Mouse (Mus musculus) CH12.LX (cell line): Measurements from ENCODE around the gene Gars. TPM values are rescaled to one million over a fixed set of nuclear protein-coding genes. Genes with fewer than 3 reads are reported as not detected.
A peak's percentile ranks its signal among the peaks of the same experiment; 100 is the strongest.

Source experiments
- DNase-seq: peaks from one replicate; pipeline ENCODE4 v3.0.0-alpha.2; 2013; ENCODE audit errors: extremely low read depth
- H3K27ac ChIP-seq: 2 replicates; pipeline ENCODE4 v1.5.1; 2012; ENCODE audit warnings: low read depth, mild to moderate bottlenecking, control low read depth, moderate library complexity; ENCODE audit not compliant: insufficient read depth
- H3K27me3 ChIP-seq: replicated peaks from 2 replicates; pipeline ENCODE3; 2012; ENCODE audit warnings: inconsistent platforms
- H3K36me3 ChIP-seq, 2 experiments: replicated peaks in 1 of 2; 2 replicates each; pipeline versions ENCODE3 to v1.6.1; 2012; ENCODE audit warnings: inconsistent platforms in 1 of 2, low read length in 1 of 2, mild to moderate bottlenecking in 1 of 2, mixed read lengths in 1 of 2, moderate library complexity in 1 of 2; ENCODE audit not compliant: control insufficient read depth in 1 of 2, insufficient read depth in 1 of 2
- H3K4me1 ChIP-seq, 2 experiments: 2 replicates each; pipeline ENCODE4 v1.6.1; 2012; ENCODE audit warnings: inconsistent platforms in 1 of 2, moderate library complexity in 1 of 2; ENCODE audit not compliant: insufficient read depth in 2 of 2, control insufficient read depth in 1 of 2
- H3K4me2 ChIP-seq: 2 replicates; pipeline ENCODE4 v1.6.1; 2012; ENCODE audit warnings: low read depth, mild to moderate bottlenecking, control low read depth; ENCODE audit not compliant: poor library complexity, insufficient read depth, severe bottlenecking
- H3K4me3 ChIP-seq, 3 experiments: fragments of 150-350 bp in 1 of 3; sonication (generic) in 1 of 3; replicated peaks in 1 of 3; 2 replicates each; pipeline versions ENCODE3 to v1.5.1; 2011 to 2012; ENCODE audit warnings: low read depth in 2 of 3, low read length in 2 of 3, mild to moderate bottlenecking in 2 of 3, moderate library complexity in 2 of 3, control low read depth in 1 of 3, improper control_type of control experiment in 1 of 3, inconsistent platforms in 1 of 3, mixed read lengths in 1 of 3; ENCODE audit not compliant: poor library complexity in 1 of 3
- H3K79me2 ChIP-seq: replicated peaks from 2 replicates; pipeline ENCODE4 v1.6.1; 2012; ENCODE audit warnings: mild to moderate bottlenecking, moderate library complexity; ENCODE audit not compliant: control insufficient read depth, poor library complexity, insufficient read depth, severe bottlenecking; ENCODE audit errors: extremely low read depth
- H3K9ac ChIP-seq: 2 replicates; pipeline ENCODE4 v1.6.1; 2012; ENCODE audit warnings: low read depth, mild to moderate bottlenecking, control low read depth, moderate library complexity; ENCODE audit not compliant: insufficient read depth
- H3K9me3 ChIP-seq: replicated peaks from 2 replicates; pipeline ENCODE3; 2012; ENCODE audit warnings: low read length, inconsistent platforms, mixed read lengths
- BHLHE40 ChIP-seq: IDR thresholded peaks from 2 replicates; pipeline ENCODE4 v1.6.1; 2011; ENCODE audit warnings: mild to moderate bottlenecking, low read depth, low read length, improper control_type of control experiment
- CTCF ChIP-seq, 2 experiments: IDR thresholded peaks in 1 of 2; conservative IDR thresholded peaks in 1 of 2; 2 replicates each; pipeline ENCODE4 v1.5.1; 2011 to 2012; ENCODE audit warnings: low read depth in 2 of 2, low read length in 2 of 2, improper control_type of control experiment in 1 of 2, inconsistent platforms in 1 of 2, mild to moderate bottlenecking in 1 of 2, moderate library complexity in 1 of 2
- E2F4 ChIP-seq: IDR thresholded peaks from 2 replicates; pipeline ENCODE4 v1.6.1; 2011; ENCODE audit warnings: low read depth, low read length, improper control_type of control experiment; ENCODE audit not compliant: insufficient replicate concordance
- ELF1 ChIP-seq: IDR thresholded peaks from 2 replicates; pipeline ENCODE4 v1.6.1; 2014; ENCODE audit warnings: low read depth, mild to moderate bottlenecking, inconsistent platforms, low read length, improper control_type of control experiment
- EP300 ChIP-seq: IDR thresholded peaks from 2 replicates; pipeline ENCODE4 v1.6.1; 2011; ENCODE audit warnings: low read length, improper control_type of control experiment
- ETS1 ChIP-seq: conservative IDR thresholded peaks from 2 replicates; pipeline ENCODE4 v1.6.1; 2012; ENCODE audit warnings: low read depth, mild to moderate bottlenecking, inconsistent platforms, low read length, improper control_type of control experiment, moderate library complexity
- GABPA ChIP-seq: IDR thresholded peaks from 2 replicates; pipeline ENCODE4 v1.6.1; 2012; ENCODE audit warnings: low read depth, low read length, improper control_type of control experiment, inconsistent platforms; ENCODE audit not compliant: insufficient replicate concordance
- HCFC1 ChIP-seq: IDR thresholded peaks from 2 replicates; pipeline ENCODE4 v1.6.1; 2012; ENCODE audit warnings: low read depth, mild to moderate bottlenecking, inconsistent platforms, low read length, improper control_type of control experiment
- IRF4 ChIP-seq: IDR thresholded peaks from 2 replicates; pipeline ENCODE4 v1.6.1; 2014; ENCODE audit warnings: low read depth, mild to moderate bottlenecking, inconsistent platforms, low read length, improper control_type of control experiment
- JUN ChIP-seq: IDR thresholded peaks from 2 replicates; pipeline ENCODE4 v1.6.1; 2011; ENCODE audit warnings: low read depth, mild to moderate bottlenecking, low read length, improper control_type of control experiment, moderate library complexity; ENCODE audit not compliant: insufficient read depth
- JUND ChIP-seq: conservative IDR thresholded peaks from 2 replicates; pipeline ENCODE4 v1.6.1; 2011; ENCODE audit warnings: low read depth, low read length, improper control_type of control experiment
- KAT2A ChIP-seq: IDR thresholded peaks from 2 replicates; pipeline ENCODE4 v1.6.1; 2012; ENCODE audit warnings: low read length, improper control_type of control experiment, inconsistent platforms; ENCODE audit not compliant: insufficient replicate concordance
- MAFK ChIP-seq: IDR thresholded peaks from 2 replicates; pipeline ENCODE4 v1.6.1; 2011; ENCODE audit warnings: low read length, improper control_type of control experiment; ENCODE audit not compliant: insufficient replicate concordance
- MAX ChIP-seq: IDR thresholded peaks from 2 replicates; pipeline ENCODE4 v1.6.1; 2011; ENCODE audit warnings: low read length, improper control_type of control experiment
- MAZ ChIP-seq: IDR thresholded peaks from 2 replicates; pipeline ENCODE4 v1.6.1; 2012; ENCODE audit warnings: low read depth, mild to moderate bottlenecking, inconsistent platforms, low read length, improper control_type of control experiment, moderate library complexity
- MEF2A ChIP-seq: IDR thresholded peaks from 2 replicates; pipeline ENCODE4 v1.6.1; 2014; ENCODE audit warnings: low read depth, mild to moderate bottlenecking, inconsistent platforms, low read length, improper control_type of control experiment, borderline replicate concordance
- MXI1 ChIP-seq: IDR thresholded peaks from 2 replicates; pipeline ENCODE4 v1.6.1; 2011; ENCODE audit warnings: mild to moderate bottlenecking, low read depth, low read length, improper control_type of control experiment
- MYC ChIP-seq: IDR thresholded peaks from 2 replicates; pipeline ENCODE4 v1.6.1; 2011; ENCODE audit warnings: low read depth, mild to moderate bottlenecking, improper control_type of control experiment, low read length
- NELFE ChIP-seq: IDR thresholded peaks from 2 replicates; pipeline ENCODE4 v1.6.1; 2011; ENCODE audit warnings: low read depth, low read length, improper control_type of control experiment
- NRF1 ChIP-seq: IDR thresholded peaks from 2 replicates; pipeline ENCODE4 v1.6.1; 2014; ENCODE audit warnings: low read depth, mild to moderate bottlenecking, inconsistent platforms, low read length, improper control_type of control experiment, moderate library complexity
- PAX5 ChIP-seq: IDR thresholded peaks from 2 replicates; pipeline ENCODE4 v1.6.1; 2012; ENCODE audit warnings: low read length, inconsistent platforms, mixed read lengths
- SIN3A ChIP-seq: IDR thresholded peaks from 2 replicates; pipeline ENCODE4 v1.6.1; 2012; ENCODE audit warnings: low read length, improper control_type of control experiment, inconsistent platforms
- SMC3 ChIP-seq: IDR thresholded peaks from 2 replicates; pipeline ENCODE4 v1.6.1; 2011; ENCODE audit warnings: low read depth, low read length, improper control_type of control experiment
- TBP ChIP-seq: conservative IDR thresholded peaks from 2 replicates; pipeline ENCODE4 v1.6.1; 2011; ENCODE audit warnings: low read depth, low read length, improper control_type of control experiment
- UBTF ChIP-seq: IDR thresholded peaks from 2 replicates; pipeline ENCODE4 v1.6.1; 2012; ENCODE audit warnings: low read depth, mild to moderate bottlenecking, inconsistent platforms, low read length, improper control_type of control experiment, moderate library complexity
- USF2 ChIP-seq: conservative IDR thresholded peaks from 2 replicates; pipeline ENCODE4 v1.6.1; 2011; ENCODE audit warnings: low read depth, low read length, improper control_type of control experiment
- ZC3H11A ChIP-seq: IDR thresholded peaks from 2 replicates; pipeline ENCODE4 v1.6.1; 2012; ENCODE audit warnings: low read depth, mild to moderate bottlenecking, inconsistent platforms, low read length, improper control_type of control experiment
- ZKSCAN1 ChIP-seq: IDR thresholded peaks from 2 replicates; pipeline ENCODE4 v1.6.1; 2012; ENCODE audit warnings: low read depth, inconsistent platforms, low read length, improper control_type of control experiment, borderline replicate concordance
- ZMIZ1 ChIP-seq: IDR thresholded peaks from 2 replicates; pipeline ENCODE4 v1.6.1; 2012; ENCODE audit warnings: low read depth, mild to moderate bottlenecking, inconsistent platforms, low read length, improper control_type of control experiment
- dilution Hi-C: fragments of 300-500 bp; cut with MboI; formaldehyde crosslinking; loops from 2 replicates; pipeline ENCODE4 v1.14.3; 2020; ENCODE audit warnings: low sequenced_read_pairs; ENCODE audit not compliant: extremely low pct_unique_long_range_greater_than_20kb, extremely low pct_ligation_motif_present
- in situ Hi-C: fragments of 300-500 bp; cut with MboI; formaldehyde crosslinking; loops from 3 replicates; pipeline ENCODE4 v1.14.3; 2019; ENCODE audit warnings: low sequenced_read_pairs, low pct_ligation_motif_present, low pct_unique_long_range_greater_than_20kb, mixed read lengths
- polyA plus RNA-seq: library from polyadenylated mRNA; unstranded; fragments of >175 nt; gene quantifications from 2 replicates; pipeline ENCODE4 v1.2.1, GENCODE M21; 2012; ENCODE audit warnings: low read depth; ENCODE audit not compliant: insufficient read length
- total RNA-seq, 2 experiments: library from RNA; depleted of rRNA; stranded (reverse); fragments of 300-350 nt in 1 of 2; fragments of >200 nt in 1 of 2; gene quantifications; 2 replicates each; pipeline ENCODE4 v1.2.3; 2012 to 2014

Gars gene
- total and polyA plus RNA-seq, 3 experiments = 329 to 457 (median 341) TPM

DNA sequence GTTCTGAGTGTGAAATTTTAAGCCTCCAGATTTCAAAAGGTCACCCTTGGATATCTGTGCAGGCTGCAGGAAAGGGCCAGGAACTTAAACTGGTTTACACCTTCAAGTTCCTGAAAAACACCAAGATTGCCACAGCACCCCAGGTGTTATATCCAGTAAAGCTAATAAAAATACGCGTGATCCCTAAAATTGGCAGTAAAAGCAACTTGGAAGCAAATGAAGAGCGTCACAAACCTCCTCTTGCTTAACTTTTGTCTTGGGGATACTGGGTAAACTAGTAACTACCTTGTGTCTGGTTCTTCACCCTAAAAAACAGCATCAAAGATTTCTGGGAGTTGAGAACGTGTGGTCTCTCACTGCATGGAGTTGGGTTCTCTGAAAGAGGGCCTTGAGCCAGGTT, 1.1 kb upstream of the Gars start:
- H3K36me3 ChIP-seq = peaks cover 2 to 12% of the 10 kb centered on the region in 2 experiments
- peaks cover 37% of the 10 kb centered on the region for H3K79me2 ChIP-seq
- no peak overlapping the region for H3K4me3 ChIP-seq
- H3K4me2 ChIP-seq = no peak overlapping the region
- no peak overlapping the region for H3K27ac ChIP-seq
- in situ Hi-C loops (no loop called here), dilution Hi-C loops (no loop called here)
- TF ChIP-seq CTCF (conservative IDR thresholded peaks at IDR 0.05 in 1 of 2, IDR thresholded peaks at IDR 0.05 in 1 of 2; ENCODE audit: low read depth in 2 of 2, low read length in 2 of 2) (no peak), PAX5 (no peak), SIN3A (no peak), GABPA (no peak), ZKSCAN1 (no peak), MXI1 (no peak), ZC3H11A (no peak), EP300 (no peak), TBP (no peak), MAX (no peak), KAT2A (no peak), MAZ (no peak), NELFE (no peak), SMC3 (no peak), IRF4 (no peak), MEF2A (no peak), USF2 (no peak), JUND (no peak), BHLHE40 (no peak)
- H3K9ac ChIP-seq = no peak overlapping the region
- H3K9me3 ChIP-seq = peaks cover 6% of the 10 kb centered on the region
- H3K4me1 ChIP-seq = peaks cover 5 to 18% of the 10 kb centered on the region in 2 experiments; a peak in 3 of 4 replicates
- H3K27me3 ChIP-seq = peaks cover 12% of the 10 kb centered on the region
- DNase-seq = no peak

DNA sequence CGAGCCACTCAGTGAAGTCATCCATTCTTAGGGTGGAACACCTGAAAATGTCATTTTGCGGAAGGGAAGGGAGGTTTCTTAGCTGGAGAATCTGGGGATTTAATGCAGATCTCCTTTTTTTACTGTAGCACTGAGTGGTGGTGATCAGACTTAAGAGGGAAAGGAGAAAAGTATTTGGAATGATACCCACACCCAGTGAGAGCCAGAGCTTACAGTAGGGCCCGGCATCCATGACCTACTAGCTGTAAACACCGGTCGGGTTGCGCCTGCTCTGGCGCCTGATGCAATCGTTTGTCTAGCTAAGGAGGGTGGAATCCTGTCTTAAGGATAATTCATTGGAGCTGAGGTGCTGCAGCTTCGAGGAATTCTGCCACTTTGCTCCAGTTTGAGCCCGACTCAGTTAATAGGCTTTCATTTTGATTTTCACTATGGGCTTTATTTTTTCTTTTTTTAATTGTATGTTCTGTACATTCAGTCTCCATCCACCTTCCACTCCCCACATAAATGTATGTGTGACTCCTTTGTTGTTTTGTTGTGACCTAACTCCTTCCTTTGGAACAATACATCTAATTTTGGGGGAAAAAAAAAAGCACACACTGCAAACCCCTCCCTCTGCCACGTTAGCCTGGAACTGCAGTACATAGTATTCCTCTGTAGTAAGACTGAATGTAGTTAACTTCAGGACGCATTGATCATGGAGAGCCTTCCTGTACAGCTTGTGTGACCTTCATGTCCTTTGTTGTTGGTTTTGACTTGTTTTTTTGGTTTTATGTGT, 1.1 kb downstream of the Gars start:
- Histone ChIP-seq H3K4me2 (peak overlapping the region; percentile 64; the same call in 1 of the 2 replicates), H3K9ac (peak overlapping the region; percentile 96), H3K27ac (peak overlapping the region; percentile 90), H3K4me3 (peak overlapping the region; percentile 92 to 100 (median 99)), H3K9me3 (peaks cover 6% of the 10 kb centered on the region), H3K36me3 (peaks cover 5 to 28% of the 10 kb centered on the region in 2 experiments), H3K79me2 (peaks cover 58% of the 10 kb centered on the region), H3K27me3 (peaks cover 3% of the 10 kb centered on the region), H3K4me1 (peaks cover 13 to 37% of the 10 kb centered on the region in 2 experiments)
- in situ Hi-C loops (no loop called here), dilution Hi-C loops (no loop called here)
- peak; percentile 51 for DNase-seq
- 0 out of 2 replicates have a peak, but pooled peaks have one; percentile 20 for TF ChIP-seq MYC
- TF ChIP-seq NELFE = no peak
- TF ChIP-seq HCFC1 = no peak
- TF ChIP-seq KAT2A = no peak
- no peak for TF ChIP-seq ELF1
- no peak for TF ChIP-seq SMC3
- TF ChIP-seq UBTF = peak; percentile 64; the same call in 1 of the 2 replicates
- TF ChIP-seq ZKSCAN1 = no peak
- TF ChIP-seq EP300 = no peak
- TF ChIP-seq MAFK = no peak
- no peak for TF ChIP-seq IRF4
- peak; percentile 65; the same call in 1 of the 2 replicates for TF ChIP-seq SIN3A
- 0 out of 2 replicates have a peak, but pooled peaks have one; percentile 15 for TF ChIP-seq MEF2A
- TF ChIP-seq NRF1 = peak; percentile 60
- no peak for TF ChIP-seq CTCF (conservative IDR thresholded peaks at IDR 0.05 in 1 of 2, IDR thresholded peaks at IDR 0.05 in 1 of 2; ENCODE audit: low read depth in 2 of 2, low read length in 2 of 2)
- TF ChIP-seq E2F4 = no peak
- TF ChIP-seq JUND = no peak
- no peak for TF ChIP-seq ZMIZ1
- no peak for TF ChIP-seq ETS1
- no peak for TF ChIP-seq JUN
- TF ChIP-seq MXI1 = peak; percentile 19
